Mouse (Mus musculus) spleen, adult 2 months (tissue): ENCODE data around the gene Pmm1. TPM values are rescaled to one million over a fixed set of nuclear protein-coding genes. Genes with fewer than 3 reads are reported as not detected.
"Not testable (repeated sequence)": the region's sequence is repeated elsewhere in the genome, so short reads cannot be mapped to it uniquely, and the experiment has no call there.

Experiments
- DNase-seq, 2 experiments: peaks; one replicate each; pipeline versions ENCODE4 v3.0.0 to v3.0.0-alpha.2; 2012 to 2021; ENCODE audit warnings: low spot score in 2 of 2, low read depth in 1 of 2
- H3K27ac ChIP-seq: fragments of 200-500 bp; 2 replicates; pipeline ENCODE4 v1.5.1; 2012; ENCODE audit warnings: low read length, inconsistent platforms; ENCODE audit not compliant: insufficient read depth
- H3K27me3 ChIP-seq: fragments of 200-500 bp; 2 replicates; pipeline ENCODE4 v1.6.1; 2012; ENCODE audit warnings: mild to moderate bottlenecking, moderate library complexity, low read length, inconsistent platforms; ENCODE audit not compliant: control insufficient read depth, insufficient read depth
- H3K36me3 ChIP-seq: fragments of 200-500 bp; 2 replicates; pipeline ENCODE4 v1.6.1; 2012; ENCODE audit warnings: mild to moderate bottlenecking, low read length, inconsistent platforms; ENCODE audit not compliant: control insufficient read depth, insufficient read depth
- H3K4me1 ChIP-seq: fragments of 200-500 bp; 2 replicates; pipeline ENCODE4 v1.6.1; 2011; ENCODE audit warnings: inconsistent platforms; ENCODE audit not compliant: control insufficient read depth, insufficient read depth, insufficient read length
- H3K4me3 ChIP-seq: fragments of 200-500 bp; 2 replicates; pipeline ENCODE4 v1.5.1; 2011; ENCODE audit warnings: mild to moderate bottlenecking, inconsistent platforms; ENCODE audit not compliant: insufficient read depth, insufficient read length; ENCODE audit errors: extremely low read depth
- CTCF ChIP-seq: fragments of 200-500 bp; IDR thresholded peaks from 2 replicates; pipeline ENCODE4 v1.5.1; 2011; ENCODE audit warnings: mild to moderate bottlenecking, inconsistent platforms; ENCODE audit not compliant: insufficient read depth, insufficient read length, insufficient replicate concordance; ENCODE audit errors: extremely low read depth
- POLR2A ChIP-seq: fragments of 200-500 bp; IDR thresholded peaks from 2 replicates; pipeline ENCODE4 v1.6.1; 2011; ENCODE audit warnings: low read depth, low read length, inconsistent platforms
- WGBS: fragments of 180-500 bp; shearing (Covaris S2); methylation state at CpG from one replicate; pipeline ENCODE4 v1.1.7; 2018; 5-methylcytosine and 5-hydroxymethylcytosine counted together
- polyA plus RNA-seq: library from polyadenylated mRNA; depleted of rRNA; stranded (reverse); fragments of >200 nt; gene quantifications from 2 replicates; pipeline ENCODE4 v1.2.3, GENCODE M21; 2012

Pmm1 gene
- polyA plus RNA-seq, 1 experiment = 18.2 TPM

DNA sequence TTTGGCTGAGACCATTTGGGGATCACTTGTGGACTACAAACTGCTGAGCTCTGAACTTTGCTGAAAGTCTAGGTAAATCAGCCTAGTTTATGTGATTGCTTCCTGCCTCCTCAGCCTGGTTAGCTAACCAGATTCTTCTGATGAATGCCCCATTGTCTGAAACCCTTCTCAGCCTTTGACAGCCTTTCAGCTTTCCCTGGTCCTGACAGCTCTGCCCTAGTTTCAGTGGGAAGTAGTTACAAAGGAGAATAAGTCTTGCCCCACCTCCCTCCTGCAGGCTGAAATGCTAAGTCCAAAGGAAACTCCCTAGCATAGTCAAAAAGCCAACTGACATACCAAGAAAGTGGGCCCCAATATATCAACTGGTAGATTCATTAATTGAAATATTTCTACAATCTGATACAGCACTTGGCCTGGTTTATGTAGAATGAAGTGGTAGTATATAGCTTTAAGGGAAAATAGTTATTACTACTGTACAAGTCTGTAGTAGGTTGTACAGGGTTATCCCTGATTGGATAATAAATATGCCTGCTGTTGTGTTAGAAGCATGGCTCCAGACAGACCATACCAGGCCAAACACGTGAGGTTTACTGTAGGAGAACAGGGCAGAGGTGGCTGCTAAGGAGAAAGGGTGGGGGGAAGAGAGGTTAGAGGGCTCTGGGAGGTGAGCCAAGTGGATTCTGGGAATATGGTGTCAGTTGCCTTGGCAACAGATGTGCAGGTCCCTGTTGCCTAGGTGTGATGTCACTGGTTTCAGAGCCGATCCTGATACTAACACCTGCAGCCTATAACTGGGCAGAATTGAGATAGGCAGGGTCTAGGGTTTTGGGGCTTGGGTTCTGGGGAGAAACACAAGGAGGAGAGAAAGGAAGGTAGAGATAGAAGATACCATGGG, 24.8 kb upstream of the Pmm1 start:
- no peak for DNase-seq
- Histone ChIP-seq H3K4me1 (no peaks in the 10 kb centered on the region), H3K27ac (no peak overlapping the region), H3K27me3 (no peaks in the 10 kb centered on the region), H3K4me3 (no peak overlapping the region), H3K36me3 (no peaks in the 10 kb centered on the region)
- WGBS = 82% methylated on average over 2 of the region's 2 CpGs
- TF ChIP-seq POLR2A (no peak), CTCF (no peak)

DNA sequence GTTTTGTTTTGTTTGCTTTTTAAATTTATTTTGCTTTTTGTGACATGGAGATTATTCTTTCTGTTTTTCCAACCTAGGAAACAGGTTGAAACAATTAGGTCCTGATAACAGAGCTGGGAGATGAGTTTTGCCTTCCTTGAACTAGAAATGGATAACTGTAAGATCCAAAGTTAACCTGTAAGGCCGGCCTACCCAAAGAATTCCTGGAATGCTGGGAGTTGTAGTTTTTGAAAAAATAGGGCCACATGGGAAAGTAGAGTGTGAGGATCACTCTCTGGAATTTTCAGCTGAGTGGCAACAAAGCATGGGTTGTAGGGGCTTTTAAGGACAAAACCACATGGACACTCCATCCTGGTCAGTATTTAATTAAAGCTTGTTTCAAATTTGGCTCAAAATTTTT, 21.4 kb upstream of the Pmm1 start:
- TF ChIP-seq POLR2A = no peak
- TF ChIP-seq CTCF = no peak
- DNase-seq = no peak
- WGBS = 84% methylated on average over 1 of the region's 1 CpGs
- no peak overlapping the region for H3K27ac ChIP-seq
- no peak overlapping the region for H3K4me3 ChIP-seq
- H3K27me3 ChIP-seq = no peaks in the 10 kb centered on the region
- no peaks in the 10 kb centered on the region for H3K4me1 ChIP-seq
- no peaks in the 10 kb centered on the region for H3K36me3 ChIP-seq

DNA sequence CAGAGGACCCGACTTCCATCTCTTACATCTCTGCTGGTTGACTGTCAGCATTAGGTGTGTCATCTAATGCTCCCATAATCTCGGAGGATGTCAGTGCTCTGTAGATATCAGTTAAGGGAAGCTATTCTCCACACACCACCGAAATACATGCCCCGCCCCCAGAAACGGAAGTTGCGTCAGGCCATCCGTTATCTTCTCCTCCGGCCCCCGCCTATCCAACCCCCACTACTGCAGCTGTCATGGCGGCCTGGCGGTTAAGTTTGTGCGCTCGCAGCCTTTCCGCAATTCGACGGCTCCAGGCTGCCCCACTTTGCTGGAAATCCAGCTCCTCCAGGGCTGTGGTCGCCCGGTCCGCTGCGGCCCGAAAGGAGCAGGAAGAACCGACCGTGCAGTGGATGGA, 19.6 kb upstream of the Pmm1 start, which contains the start of gene 1700029P11Rik:
TSS of gene 1700029P11Rik (plus strand) at position 220 of the 400 bp plus-strand sequence.
- TF ChIP-seq POLR2A = no peak
- no peak for TF ChIP-seq CTCF
- Histone ChIP-seq H3K4me1 (no peaks in the 10 kb centered on the region), H3K27ac (no peak within 1 kb of the TSS), H3K27me3 (no peaks in the 10 kb centered on the region), H3K36me3 (no peaks in the 10 kb centered on the region), H3K4me3 (no peak within 1 kb of the TSS)
- no peak for DNase-seq
- 94% methylated on average over 23 of the region's 23 CpGs for WGBS

DNA sequence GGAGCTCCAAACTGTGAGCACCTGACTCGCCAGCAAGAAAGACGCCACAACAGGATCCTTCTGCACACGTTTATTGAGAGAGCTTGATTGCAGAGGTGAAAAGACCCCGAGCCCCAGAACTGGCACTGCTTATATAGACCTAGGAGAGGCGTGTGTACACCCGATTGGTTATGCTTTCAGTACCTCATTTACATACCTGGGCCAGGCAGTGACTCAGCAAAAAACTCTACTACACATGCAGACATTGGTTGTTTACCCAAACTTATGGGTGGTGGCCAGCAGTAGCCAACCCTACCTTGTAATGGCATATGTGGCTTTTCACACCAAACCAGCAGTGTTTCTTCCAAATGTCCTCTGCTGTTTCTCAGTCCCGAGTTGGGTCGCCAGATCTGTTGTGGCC, 14.4 kb upstream of the Pmm1 start:
- WGBS = 95% methylated on average over 8 of the region's 8 CpGs
- not testable (repeated sequence) for DNase-seq, H3K36me3 ChIP-seq, H3K4me3 ChIP-seq, H3K27me3 ChIP-seq, H3K27ac ChIP-seq, H3K4me1 ChIP-seq

DNA sequence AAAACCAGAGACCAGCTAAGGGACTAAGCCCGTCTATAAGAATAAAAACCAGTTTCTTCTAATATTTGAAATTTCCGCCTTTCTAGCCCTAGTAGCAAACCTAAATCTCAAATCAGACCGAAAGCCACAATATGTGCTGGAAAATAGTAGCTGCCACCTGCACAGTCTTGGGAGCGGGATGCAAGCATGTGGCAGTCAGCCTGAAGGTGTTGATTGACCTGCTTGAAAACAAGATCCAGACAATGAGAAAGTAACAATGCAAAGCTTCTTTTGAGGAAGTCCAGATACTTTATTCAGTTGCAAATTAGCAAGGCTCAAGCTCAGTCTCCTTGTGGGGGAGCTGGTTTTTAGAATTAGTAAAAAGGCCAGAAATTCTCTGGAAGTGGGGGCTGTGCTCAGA, 9.8 kb upstream of the Pmm1 start:
- not testable (repeated sequence) for H3K4me3 ChIP-seq, H3K36me3 ChIP-seq, DNase-seq, H3K27me3 ChIP-seq, H3K4me1 ChIP-seq, H3K27ac ChIP-seq
- WGBS = 93% methylated on average over 4 of the region's 4 CpGs

DNA sequence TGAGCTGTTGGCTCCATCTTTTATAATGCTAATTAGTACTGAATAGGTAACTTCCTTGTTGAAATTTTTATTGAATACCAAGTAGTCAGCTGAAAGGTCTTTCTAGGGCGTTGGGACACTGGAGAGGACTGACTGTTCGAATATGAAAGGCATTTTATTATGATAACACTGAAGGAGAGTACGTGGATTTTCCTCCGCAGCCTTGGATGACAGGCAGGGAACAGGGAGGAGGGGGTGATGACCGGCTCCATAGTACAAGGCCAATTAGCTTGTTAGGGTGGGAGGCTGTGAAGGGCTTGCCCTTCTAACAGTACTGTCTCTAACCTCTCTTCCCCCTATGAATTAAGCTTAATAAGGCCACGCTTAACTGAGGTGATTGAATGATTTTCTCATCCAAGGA, 8.9 kb upstream of the Pmm1 start:
- H3K36me3 ChIP-seq, H3K27me3 ChIP-seq, DNase-seq, H3K4me3 ChIP-seq, H3K4me1 ChIP-seq, H3K27ac ChIP-seq: not testable (repeated sequence)
- WGBS = 92% methylated on average over 6 of the region's 6 CpGs

DNA sequence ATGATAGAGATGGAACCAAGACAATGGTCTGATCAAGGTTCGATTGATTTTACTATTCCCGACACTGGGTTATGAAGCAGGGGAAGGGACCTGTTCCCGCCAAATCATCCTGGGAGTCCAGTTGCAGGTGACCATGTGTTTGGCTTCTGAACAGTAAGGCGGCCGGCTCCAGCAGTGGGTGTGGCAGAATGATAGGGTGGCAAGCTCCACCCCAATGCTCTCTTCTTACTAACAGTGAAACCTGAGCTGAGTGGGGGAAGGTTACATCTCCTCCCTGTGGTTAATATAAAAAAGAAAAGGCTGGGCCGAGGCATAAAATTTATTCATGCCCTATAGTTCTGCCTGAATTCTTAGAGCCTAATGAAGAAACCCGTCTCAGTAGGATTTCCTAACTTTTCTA, 8.4 kb upstream of the Pmm1 start:
- H3K27ac ChIP-seq = no peak overlapping the region
- no peak overlapping the region for H3K4me3 ChIP-seq
- TF ChIP-seq CTCF = no peak
- TF ChIP-seq POLR2A = no peak
- no peaks in the 10 kb centered on the region for H3K36me3 ChIP-seq
- 69% methylated on average over 7 of the region's 7 CpGs for WGBS
- H3K27me3 ChIP-seq = no peaks in the 10 kb centered on the region
- DNase-seq = no peak
- no peaks in the 10 kb centered on the region for H3K4me1 ChIP-seq
